Mouse (Mus musculus) activated CD4-positive, CD25-positive, alpha-beta regulatory T cell, adult 4 months (primary cell): Measurements from ENCODE around the gene Parva. TPM values are rescaled to one million over a fixed set of nuclear protein-coding genes. Genes with fewer than 3 reads are reported as not detected.

Source experiments
- ATAC-seq: one replicate; pipeline ENCODE4 v1.8.0; 2017
- polyA plus RNA-seq, 2 experiments: library from polyadenylated mRNA; unstranded; fragments of 100-300 nt; shearing (Covaris generic); gene quantifications; one replicate each; pipeline ENCODE4 v1.2.1; 2017

Parva gene
- polyA plus RNA-seq, 2 experiments from 2014 or later: not detected

DNA sequence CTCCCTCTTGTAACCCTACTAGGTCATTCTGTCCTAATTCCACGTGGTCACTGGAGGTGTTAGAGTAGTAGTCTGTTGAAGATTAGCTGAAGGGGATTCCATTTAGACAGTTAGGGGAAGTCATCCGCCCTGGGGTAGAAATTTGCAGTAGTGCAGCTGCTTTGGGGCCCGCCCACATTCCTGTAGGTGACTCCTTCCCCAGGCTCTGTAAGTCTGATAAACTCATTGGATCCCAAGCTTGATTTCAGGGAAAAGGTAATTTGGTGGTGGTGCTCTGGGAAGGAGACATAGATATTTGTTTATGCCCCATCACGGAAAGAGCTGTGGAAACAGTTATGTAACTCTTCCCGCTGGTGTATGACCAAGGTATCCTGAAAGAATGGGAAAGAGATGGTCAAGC lies 494 bp upstream of the Parva start:
- ATAC-seq: no peak

DNA sequence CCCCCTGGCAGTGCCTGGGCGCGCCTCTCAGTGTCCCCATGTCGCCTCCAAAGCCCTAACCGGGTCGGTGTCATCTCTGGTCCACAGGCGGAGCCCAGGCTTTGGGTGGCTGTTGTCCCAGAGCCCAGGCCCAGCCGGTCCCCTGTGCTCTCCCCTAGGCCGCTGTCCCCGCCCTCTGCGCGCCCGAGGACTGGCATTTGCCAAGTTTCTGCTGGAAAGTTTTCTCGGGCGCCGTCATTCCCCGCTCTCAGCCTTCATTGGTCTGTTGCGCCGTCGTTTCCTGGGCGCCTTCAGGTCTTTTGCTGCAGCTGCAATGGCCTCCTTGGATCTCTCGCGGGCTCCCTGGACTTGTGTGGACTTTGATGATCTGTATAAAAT lies 842 bp downstream of the Parva start:
- ATAC-seq: no peak

DNA sequence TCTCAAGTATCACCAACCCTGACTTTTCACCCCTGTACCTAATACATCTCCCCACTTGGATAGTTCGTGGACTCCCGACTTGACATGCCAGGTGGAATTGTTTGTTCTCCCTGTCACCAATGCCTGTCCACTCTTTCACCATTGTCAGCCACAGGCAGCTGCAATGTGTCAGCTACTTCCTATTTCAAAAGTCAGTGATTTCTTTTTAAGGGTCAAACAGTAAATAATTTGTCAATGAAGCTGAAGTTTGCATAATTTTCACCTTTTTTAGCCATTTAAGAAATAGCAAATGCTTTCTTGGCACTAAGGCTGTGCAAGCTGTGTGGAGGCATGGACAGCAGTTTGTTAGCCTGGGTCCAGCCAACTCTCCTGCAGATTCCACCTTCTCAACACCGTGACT lies 12.5 kb downstream of the Parva start:
- ATAC-seq: no peak

DNA sequence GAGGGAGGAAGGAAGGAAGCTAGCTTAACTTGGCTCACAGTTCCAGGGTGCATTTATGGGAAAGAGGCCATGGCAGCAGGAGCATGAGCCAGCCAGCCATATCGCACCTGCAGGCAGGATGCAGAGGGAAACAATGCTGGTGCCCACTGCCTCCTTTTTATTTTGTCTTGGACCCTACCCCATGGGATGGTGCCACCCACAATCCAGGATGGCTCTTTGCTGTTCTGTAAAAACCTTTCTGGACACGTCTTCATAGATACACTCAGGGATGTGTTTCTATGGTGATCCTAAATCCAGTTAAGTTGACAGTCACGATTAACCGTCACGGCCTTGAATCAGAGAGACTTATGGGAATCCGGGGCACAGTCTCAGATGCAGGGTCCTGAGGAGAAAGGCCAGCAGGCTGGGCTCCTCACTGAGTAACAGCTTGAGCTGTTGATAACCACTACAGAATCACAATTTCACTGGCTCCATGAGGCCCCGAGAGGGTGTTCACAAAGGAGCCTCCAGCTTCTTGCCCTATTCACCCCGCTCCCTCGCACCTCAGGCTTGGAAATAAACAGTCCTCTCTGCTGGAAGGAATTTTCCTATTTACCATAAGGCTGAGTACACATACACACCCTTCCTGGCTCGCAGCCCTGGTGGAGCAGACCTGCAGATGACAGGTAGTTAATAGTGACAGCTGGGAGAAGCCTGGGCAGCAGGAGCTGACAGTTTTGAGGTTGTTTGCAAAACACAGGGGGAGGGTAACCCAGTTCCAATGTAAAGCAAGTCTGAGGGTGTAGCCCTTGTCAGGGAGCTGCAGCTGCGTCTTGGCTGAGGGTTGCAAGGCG lies 17.1 kb downstream of the Parva start:
- ATAC-seq: no peak

DNA sequence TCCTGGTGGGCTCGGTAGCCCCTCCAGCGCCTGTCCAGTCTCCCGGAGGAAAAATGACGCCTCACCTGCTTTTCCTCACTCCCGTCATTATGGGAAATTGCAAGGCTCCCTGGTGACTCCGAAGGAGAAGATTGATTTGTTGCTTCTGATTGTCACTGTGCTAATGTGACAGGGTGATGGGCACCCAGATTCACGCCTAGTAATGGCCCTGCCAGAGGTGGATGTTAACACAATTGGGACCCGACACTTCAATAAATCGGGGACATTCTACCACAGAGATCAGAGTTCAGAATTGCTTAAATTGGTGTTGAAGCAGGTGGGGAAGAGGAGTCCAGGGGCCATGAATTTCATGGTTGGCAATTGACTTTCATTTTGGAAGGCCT lies 17.7 kb downstream of the Parva start:
- ATAC-seq: no peak

DNA sequence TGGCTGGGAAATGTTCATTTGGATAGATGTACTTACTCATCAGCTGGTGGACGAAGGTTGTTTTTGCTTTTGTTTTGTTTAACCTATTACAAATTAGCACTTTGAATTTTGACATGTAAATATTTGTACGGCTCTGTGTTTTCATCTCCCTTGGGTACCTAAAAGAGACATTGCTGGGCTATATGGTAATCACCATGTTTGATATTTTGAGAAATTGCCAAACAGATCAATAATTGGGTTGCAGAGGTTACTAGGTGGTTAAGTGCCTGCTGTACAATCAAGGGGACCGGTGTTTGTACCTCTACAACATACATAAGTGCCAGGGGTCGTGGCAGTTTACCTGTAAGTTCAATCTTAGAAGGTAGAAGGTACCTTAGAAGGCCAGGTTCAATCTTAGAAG lies 19.2 kb downstream of the Parva start:
- ATAC-seq: no peak

DNA sequence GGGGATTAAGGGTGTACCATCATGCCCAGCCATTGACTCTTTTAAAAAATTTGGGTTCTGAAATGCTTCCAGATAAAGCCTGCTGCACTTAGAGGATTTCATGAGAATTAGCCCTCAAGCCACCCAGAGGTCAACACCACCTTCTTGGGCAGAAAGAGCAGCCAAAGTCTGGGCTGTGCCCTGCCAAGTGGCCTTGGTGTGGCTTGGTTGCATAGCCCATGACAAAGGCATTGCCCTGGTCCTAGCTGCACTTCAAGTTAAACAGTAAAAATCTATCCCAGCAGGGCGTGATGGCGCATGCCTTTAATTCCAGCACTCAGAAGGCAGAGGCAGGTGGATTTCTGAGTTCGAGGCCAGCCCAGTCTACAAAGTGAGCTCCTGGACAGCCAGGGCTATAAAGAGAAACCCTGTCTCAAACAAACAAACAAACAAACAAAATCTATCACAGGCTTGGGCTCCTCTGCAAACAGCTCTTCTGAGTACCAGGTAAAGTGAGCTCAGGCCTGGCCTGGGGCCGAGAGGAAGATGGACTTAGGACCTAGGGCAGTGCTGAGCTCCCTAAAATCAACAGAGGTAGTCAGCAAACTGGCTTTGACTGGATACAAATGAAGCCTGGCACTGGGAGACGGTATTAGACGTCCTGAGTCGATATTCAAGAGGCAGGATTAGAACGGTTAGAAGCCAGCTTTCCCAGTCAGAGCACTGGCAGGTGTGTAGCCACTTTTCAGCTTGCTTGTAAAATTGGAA lies 22.8 kb downstream of the Parva start:
- no peak for ATAC-seq

DNA sequence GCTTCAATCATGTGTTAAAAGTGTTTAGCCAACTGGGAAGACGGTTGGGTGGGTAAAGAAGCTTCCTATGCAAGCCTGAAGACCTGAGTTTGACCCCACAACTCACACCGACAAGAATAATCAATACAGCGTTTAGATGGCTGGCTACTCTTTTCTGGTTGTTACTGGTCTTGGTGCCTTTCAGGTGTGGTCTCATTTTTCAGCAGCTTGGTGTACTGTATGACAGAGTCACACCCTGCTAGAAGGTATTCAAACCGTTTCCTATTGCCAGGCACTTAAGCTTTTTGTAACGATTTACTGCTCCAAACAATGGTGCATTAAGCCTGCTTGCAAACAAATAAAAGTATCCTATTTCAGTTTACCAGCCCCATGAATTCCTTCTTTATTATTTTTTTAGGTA lies 25.2 kb downstream of the Parva start:
- ATAC-seq: no peak

DNA sequence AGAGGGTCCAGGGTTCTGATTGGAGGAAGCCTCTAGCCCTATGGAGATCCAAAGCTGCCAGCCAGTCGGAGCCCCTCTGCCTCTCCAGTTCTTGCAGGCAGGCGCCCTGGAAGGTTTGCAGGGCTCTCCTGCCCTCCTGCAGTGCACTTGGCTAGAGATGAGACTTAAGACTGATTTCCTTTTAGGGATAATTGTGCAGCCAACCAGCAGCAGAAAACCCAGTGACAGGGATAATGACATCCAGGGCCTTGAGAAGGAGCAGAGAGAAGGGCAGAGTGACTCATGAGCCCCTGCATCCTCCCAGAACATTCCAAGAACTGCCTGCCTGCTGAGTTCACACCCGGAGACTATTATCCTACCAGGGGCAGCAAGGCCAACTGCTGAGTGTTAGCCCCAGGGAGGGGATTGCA lies 26.5 kb downstream of the Parva start:
- ATAC-seq: no peak

DNA sequence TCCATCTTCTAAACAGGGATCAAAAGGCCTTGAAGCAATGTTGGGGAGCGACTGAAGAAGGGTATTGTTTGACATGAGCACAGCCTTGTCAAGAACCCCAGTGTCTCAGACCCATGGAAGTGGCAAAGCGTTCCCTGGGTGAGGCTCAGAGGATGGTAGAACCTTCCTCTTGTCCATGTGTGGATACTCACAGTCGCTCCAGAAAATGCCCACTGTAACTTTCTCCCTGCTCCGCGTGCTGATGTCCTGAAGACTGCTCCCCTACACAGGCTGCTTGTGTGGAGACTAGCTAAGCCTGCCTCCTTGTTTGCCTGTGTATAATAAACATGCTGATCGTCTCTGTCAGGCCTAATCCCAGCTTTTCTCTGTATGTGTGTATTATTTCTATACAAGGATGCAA lies 27.1 kb downstream of the Parva start:
- ATAC-seq: no peak

DNA sequence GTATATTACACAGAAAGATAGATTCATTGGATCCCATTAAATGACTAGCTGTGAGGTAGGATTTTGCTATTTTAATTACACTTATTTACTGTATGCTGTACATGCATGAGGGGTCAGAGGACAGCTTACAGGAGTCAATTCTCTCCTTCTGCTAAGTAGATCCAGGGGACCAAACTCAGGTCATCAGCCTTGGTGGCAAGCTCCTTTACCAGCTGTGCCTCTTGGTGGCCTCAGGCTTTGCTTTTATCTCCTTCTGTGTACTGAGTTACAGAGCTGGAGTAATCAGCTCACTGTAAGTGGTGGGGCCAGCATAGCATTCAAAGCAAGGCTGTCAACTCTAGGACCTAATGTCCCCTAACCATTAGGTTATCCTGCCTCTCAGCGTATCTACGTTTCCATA lies 27.6 kb downstream of the Parva start:
- ATAC-seq: no peak

DNA sequence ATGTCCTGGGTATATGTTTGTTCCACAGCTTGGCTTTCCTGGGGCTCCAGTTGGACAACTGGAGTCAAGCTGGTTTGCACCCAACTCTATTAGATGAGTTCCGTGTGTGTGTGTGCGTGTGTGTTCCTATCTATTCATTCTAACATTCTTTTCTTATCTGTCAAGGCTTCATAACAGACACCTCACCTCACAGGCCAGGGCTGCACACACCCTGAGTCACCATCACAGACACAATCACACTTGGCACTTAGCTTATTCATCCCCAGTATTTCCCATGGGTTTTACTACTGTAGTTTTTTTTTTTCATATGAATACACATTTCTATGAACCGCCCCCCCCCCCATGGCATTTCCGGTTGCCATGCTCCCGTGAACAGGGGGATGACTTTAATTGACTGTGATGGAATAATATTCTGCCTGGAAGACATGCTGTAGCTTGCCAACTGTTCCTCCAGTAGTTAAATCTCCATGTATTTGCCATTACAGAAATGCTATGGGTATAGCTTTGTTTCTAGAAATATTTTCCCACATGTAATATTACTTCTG lies 28.3 kb downstream of the Parva start:
- no peak for ATAC-seq

DNA sequence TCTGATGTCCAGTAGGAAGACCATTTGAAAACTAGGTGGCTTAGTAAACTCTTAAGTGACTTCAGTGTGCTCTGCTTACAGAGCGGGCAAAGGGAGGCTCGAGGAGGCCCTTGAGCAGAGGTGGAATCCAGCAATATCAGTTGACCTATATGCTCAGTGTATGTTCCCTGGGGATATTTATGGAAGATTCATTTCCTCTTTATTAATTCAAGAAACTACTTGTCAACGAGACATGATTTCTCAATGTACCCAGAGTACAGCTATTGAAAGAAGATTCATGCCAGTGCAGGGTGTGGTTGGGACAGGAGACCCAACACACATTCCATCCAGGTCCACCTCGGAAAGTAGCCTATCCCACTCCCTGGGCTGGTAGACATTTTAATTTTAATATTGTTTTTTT lies 30.1 kb downstream of the Parva start:
- no peak for ATAC-seq

DNA sequence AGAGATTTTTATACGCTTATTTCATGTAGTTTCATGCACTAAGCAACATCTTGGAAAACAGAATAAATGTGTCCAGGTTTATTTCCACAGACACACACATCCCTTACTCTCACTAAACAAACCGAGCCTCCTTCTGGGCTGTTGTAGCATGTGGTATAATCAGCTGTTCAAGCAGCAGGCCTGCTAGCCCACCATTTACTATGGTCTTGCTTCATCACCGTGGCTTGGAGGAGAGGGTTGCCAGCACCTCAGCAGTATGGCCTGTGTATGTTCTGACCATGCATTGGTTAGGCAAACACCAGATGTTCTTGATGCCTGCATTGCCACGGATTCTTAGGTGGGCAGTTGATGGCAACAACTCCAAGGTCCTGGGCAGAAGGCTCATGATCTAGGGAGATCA lies 30.6 kb downstream of the Parva start:
- ATAC-seq: no peak

DNA sequence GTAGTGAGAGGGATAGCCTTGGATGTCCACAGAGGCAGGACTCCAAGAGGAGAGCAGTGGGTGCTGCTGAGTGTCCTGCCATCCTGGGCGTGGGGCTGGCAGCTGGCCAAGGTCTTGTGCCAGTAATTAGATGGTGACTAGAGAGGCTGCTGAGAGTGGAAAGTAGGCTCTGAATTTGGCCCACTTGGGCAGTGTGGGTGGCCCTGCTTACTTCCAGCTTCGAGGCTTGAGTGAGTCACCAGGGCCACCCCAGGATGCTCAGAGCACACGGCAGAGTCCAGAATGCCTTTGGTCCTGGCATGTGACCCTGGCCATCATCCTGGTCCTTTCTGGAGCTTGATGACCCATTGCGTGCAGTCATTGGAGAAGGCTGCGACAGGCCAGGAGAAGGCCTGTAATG lies 31.1 kb downstream of the Parva start:
- no peak for ATAC-seq

DNA sequence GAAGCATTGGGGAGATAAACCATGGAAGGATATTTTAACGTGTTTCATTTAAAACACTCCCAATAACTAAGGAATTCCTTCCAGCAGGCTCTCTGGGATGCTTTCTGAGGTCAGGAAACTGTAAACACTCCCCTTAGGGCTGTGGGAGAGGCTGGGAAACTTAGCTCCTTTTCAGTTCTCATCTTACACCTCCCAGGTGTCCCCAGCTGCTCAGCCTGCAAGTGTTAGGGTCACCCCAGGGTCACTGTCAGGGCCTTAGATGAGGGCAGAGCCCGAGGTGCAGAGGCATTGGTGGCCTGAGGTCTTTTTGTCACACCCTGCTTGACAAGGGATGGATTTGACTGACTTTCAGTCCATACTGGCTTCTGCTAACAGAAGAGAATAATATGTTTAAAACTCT lies 35.8 kb downstream of the Parva start:
- no peak for ATAC-seq

DNA sequence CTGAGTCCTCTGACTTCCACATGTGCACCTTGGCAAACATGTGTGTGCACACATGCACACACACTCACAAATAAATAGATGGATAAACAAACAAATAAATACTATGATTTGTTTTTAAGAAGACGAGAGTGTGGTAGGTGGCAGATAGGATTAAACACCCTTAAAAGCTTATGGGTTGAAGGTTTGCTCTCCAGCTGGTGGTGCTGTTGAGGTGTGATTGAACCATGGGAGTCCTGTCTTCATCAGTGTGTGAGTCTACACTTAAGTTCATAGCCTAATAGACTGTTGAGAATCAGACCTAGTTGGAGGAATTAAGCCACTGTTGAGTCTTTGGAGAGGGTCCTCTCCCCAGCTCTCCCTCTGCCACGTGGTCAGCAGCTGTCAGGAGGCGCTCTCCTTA lies 38.6 kb downstream of the Parva start:
- ATAC-seq: no peak

DNA sequence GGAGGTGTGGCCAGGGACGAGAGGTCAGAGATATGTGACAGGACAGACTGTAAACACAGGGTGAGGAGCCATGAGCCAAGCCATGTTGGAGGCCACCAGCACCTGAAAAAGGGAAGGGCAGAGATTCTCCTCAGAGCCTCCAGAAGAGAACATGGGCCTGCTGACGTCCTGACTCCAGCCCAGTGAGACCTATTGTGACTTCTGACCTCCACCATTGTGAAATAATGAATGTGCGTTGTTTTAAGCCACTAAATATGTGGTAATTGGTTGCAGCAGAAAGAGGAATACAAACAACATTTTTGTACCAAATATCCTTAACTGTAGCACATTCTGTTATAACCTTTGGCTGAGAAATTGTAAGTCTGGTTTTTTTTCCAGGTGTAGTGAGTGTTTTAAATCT lies 39.5 kb downstream of the Parva start:
- ATAC-seq: no peak

DNA sequence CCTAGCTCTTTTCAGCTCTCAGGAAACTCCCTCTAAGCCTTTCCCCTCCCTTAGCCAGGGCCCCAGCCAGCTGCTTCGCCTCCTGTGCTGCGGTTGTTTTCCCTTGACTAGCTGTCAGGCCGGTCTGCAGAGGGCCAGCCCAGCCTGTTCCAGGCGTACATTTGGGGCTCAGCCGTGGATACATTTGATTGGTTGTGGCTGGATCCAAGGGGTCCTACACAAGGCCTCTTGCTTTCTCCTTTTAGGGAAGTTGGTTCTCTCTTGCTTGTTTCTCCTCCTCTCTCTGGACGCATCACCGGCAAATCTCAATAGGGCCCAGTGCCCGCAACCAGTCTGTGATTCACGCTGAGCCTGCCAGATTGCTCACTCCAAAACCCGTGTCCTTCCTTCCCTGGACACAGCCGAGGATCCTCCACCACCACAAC lies 40.4 kb downstream of the Parva start:
- ATAC-seq: no peak

DNA sequence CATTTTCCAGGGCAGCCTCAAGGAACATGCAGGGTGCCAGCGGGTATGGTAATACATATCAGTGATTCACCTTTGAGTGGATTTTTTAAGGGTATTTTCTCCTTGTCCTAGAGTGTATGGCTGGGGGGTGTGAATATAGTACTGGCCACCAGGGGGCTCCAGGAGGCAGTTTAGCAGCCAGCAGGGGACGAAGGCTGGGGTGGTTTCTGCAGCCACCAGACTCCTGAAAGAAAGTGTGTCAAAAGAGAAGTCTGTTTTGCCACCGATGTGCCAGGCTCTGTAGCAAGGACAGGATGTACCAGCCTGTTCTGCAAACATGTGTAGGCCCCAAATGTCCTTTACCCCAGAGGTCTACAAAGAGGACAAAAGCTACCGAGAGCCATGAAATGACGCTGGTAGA lies 42.5 kb downstream of the Parva start:
- ATAC-seq: no peak

DNA sequence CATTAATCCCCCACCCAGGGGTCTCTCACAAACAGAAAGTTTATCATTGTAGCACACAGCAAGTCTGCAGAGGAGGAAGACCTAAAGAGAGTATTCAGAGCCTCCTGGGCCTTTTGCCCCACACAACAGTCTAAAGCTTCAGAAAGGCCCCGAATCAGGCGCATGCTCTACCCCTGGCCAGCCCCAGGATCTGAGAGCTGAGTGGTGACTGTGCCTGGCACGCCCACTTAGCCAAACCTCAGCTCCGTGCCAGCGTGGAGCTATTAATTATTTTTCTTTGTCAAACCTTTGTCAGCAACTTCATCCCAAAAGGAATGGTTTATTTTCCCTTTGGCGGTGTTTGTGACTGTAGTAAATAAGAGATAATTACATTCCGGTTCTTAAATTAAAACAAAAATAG lies 44.0 kb downstream of the Parva start:
- ATAC-seq: no peak

DNA sequence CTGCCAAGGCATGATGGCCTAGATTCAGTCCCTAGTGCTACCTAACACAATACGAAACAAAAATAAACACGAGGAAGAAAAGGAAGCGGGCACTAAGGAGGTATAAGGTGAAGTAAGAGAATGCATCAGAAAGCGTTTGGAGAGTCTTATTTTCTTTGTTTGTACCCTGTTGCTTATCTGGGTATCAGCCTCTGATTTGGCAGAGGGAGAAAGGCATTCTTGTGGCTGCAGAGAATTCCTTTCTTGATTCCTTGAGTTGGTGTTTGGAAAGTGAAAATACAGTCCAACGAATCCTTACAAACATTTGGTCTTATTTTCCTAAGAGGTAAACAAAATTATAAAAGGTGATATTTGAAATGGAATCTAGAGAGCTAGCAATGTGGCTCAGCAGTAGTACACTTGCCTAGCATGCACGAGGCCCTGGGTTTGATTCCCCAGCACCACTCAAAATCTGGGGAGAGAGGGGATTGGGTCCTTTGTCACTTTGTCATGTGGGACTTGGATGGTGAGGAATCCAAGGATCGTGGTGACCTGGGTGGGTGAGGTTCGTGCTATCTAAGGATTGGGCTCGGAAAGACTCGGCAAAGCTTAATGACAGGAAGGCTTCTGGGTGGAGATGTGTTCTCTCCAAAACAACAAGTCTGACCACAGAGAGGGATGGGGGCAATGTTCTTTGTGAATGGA lies 44.9 kb downstream of the Parva start:
- no peak for ATAC-seq

DNA sequence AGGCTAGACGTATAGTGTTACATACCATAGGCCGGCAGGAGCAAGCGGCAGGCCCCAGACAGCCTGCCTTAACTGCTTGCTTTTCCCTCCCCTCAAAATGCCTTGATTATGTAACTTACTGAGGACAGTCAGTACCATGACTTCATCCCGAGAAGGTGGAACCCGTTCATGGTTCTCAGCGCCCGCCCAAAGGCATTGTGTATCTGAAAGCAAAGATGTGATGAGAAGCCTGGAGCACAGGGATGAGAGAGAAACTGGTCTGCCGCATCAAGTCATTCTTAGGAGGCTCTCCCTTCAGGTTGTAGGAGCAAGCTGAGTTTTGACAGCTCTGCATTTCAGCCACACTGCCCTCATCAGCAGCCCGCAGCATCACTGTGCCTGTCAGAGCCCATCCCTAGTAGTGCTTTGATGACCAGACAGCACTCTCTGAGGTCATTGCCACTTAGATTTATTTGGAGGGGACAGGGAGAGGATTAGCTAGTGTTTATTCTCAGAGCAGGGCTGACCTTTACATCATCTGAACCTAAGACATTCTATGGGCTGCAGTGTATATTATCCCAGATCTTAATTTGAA lies 45.5 kb downstream of the Parva start:
- no peak for ATAC-seq
